Mouse (Mus musculus): Measurements from ENCODE around the gene Zfp574. TPM values are rescaled to one million over a fixed set of nuclear protein-coding genes. Genes with fewer than 3 reads are reported as not detected.

The Zfp574 gene
- polyA plus RNA-seq, 1 experiment from 2014 or later = 38.7 TPM

DNA sequence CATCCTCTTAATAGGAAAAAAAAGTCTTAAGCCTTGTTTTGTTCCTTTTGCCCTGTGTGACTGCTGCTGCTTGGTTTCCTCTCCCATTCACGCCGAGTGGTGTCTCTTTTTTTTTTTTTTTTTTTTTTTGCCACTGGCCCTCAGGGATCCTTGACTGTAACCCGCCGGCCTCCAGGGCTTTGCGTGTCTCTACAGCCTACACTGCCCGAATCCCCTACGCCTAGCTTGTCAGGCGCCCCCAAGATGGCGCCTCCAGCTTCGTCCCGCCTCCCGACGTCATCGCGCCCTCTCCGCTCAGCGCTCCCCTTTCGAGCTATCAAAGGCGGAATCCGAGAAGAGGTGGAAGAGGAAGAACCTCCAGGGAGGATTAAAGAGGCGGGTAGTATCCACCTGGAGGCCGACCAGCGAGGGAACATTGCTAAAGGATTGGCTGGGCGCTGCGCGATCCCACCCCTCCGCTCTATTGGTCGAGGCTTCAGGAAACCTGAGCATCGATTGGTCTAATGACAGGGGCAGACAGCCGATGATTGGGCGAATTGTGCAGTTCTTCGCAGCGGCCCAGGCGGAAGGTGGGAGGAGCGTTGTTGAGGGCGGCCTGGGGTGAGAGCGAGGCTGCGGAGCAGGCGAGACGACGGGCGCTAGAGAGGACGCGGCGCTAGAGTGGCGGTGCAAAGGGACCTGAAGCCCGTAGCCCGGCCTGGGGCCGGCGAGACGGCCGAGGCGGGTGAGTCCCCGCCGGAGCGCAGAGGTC lies 4.5 kb downstream of the Zfp574 start:
- WGBS = under 1% methylated on average over 56 of the region's 56 CpGs

DNA sequence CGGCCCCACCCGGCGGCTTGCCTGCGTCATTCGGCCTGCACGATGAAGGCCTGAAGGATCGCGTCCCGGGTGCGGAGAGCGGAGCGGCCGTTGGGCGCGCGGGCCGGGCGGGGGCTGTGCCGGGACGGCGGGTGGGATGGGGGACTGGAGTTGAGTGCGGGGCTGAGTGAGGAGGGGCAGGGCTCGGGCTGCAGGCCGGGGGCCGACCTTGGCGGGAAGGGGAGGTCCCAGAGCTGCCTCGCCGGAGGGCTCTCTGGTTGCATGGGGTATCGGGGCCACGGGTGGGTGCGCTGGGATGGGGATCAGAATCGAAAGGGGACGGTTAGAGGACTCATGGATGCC lies 5.0 kb downstream of the Zfp574 start:
- peak overlapping the region; percentile 94 for H3K4me3 ChIP-seq
- no peaks in the 10 kb centered on the region for H3K9me3 ChIP-seq
- 2% methylated on average over 33 of the region's 33 CpGs for WGBS
- no peaks in the 10 kb centered on the region for H3K27me3 ChIP-seq (replicated peaks)
- H3K27ac ChIP-seq = peak overlapping the region; percentile 87
- peak; percentile 61; the same call in 1 of the 2 replicates for ATAC-seq (ENCODE audit: low FRiP score, low read depth)
- peak overlapping the region; percentile 63 for H3K4me2 ChIP-seq (replicated peaks)
- peaks cover 45% of the 10 kb centered on the region for H3K4me1 ChIP-seq
- peaks cover 31% of the 10 kb centered on the region for H3K36me3 ChIP-seq
- peak overlapping the region; percentile 94 for H3K9ac ChIP-seq

More for the DNA sequence above, 4.5 kb downstream of the Zfp574 start:
- H3K9me3 ChIP-seq = no peaks in the 10 kb centered on the region
- peak; percentile 95 for ATAC-seq (ENCODE audit: low FRiP score, low read depth)
- peak overlapping the region; percentile 94 for H3K9ac ChIP-seq
- peak overlapping the region; percentile 63 for H3K4me2 ChIP-seq (replicated peaks)
- H3K4me1 ChIP-seq = peaks cover 45% of the 10 kb centered on the region
- H3K27ac ChIP-seq = peak overlapping the region; percentile 87
- peaks cover 25% of the 10 kb centered on the region for H3K36me3 ChIP-seq
- no peaks in the 10 kb centered on the region for H3K27me3 ChIP-seq (replicated peaks)
- peak overlapping the region; percentile 94 for H3K4me3 ChIP-seq

DNA sequence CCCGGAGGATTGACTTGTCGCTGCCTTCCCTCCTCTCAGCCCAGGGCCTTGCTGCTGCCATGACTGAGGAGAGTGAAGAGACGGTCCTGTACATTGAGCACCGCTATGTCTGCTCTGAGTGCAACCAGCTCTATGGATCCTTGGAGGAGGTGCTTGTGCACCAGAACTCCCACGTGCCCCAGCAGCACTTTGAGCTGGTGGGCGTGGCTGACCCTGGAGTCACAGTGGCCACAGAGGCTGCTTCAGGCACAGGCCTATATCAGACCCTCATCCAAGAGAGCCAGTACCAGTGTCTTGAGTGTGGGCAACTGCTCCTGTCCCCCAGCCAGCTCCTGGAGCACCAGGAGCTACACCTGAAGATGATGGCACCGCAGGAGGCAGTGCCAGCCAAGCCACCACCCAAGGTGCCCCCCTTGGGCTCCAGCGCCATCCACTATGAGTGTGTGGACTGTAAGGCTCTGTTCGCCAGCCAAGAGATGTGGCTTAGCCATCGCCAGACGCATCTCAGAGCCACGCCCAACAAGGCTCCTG lies 7.2 kb downstream of the Zfp574 start:
- peaks cover 53% of the 10 kb centered on the region for H3K36me3 ChIP-seq
- WGBS = 83% methylated on average over 12 of the region's 12 CpGs

DNA sequence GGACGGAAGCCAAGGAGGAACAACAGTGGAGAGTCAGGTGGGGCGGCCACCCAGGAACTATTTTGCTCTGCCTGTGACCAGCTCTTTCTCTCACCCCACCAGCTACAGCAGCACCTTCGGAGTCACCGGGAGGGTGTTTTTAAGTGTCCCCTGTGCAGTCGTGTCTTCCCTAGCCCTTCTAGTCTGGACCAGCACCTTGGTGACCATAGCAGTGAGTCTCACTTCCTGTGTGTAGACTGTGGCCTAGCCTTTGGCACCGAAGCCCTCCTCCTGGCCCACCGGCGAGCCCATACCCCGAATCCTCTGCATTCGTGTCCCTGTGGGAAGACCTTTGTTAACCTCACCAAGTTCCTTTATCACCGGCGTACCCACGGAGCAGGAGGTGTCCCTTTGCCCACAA lies 8.1 kb downstream of the Zfp574 start:
- Histone ChIP-seq H3K9ac (no peak overlapping the region), H3K36me3 (peaks cover 55% of the 10 kb centered on the region), H3K4me2 (replicated peaks) (no peak overlapping the region), H3K9me3 (no peaks in the 10 kb centered on the region), H3K4me1 (peaks cover 28% of the 10 kb centered on the region), H3K27ac (no peak overlapping the region), H3K4me3 (no peak overlapping the region), H3K27me3 (replicated peaks) (no peaks in the 10 kb centered on the region)
- no peak for ATAC-seq (ENCODE audit: low FRiP score, low read depth)
- WGBS = 94% methylated on average over 13 of the region's 13 CpGs

More for the DNA sequence above, 7.2 kb downstream of the Zfp574 start:
- Histone ChIP-seq H3K27ac (no peak overlapping the region), H3K9me3 (no peaks in the 10 kb centered on the region), H3K27me3 (replicated peaks) (no peaks in the 10 kb centered on the region), H3K4me2 (replicated peaks) (no peak overlapping the region), H3K4me1 (peaks cover 31% of the 10 kb centered on the region), H3K9ac (no peak overlapping the region), H3K4me3 (no peak overlapping the region)
- ATAC-seq (ENCODE audit: low FRiP score, low read depth) = no peak

DNA sequence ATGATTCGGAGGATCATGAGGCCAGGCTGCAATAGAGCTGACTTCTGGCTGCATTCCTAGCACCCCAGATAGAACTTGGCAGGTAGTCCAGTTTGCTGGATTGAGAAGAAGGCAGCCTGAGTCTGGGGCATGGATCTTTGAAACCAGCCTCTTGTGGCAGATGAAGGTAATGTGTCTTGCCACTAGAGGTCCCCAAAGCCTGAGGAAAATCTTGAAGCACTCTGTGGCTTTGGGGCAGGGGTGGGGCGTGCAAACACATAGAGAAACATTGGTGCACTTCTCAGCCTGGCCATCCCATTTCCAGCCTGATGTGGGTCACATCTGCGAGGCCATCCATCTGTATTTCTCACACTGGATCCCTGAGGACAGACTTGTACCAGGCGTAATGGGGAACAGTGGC lies 10.1 kb downstream of the Zfp574 start:
- 90% methylated on average over 4 of the region's 4 CpGs for WGBS
- ATAC-seq (ENCODE audit: low FRiP score, low read depth) = no peak
- H3K9ac ChIP-seq = no peak overlapping the region

DNA sequence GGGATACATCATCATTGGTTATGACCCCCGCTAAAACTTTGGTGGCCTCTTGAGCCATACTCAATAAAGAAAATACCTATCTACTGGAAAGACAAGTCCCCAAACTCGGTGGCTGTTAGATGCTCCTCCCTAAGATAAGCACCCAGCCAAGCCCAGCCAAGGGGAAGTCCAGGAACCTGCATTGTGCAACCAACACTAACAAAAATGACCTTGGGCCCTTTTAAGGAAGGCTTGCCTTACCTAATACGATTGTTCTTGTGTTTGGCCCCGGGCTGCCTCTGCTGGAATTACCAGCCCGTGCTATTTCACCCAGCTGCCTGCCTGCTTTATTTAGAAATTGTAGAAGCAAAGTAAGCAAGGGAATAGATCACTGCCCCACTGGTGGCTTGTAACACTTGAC lies 12.3 kb downstream of the Zfp574 start:
- ATAC-seq (ENCODE audit: low FRiP score, low read depth) = no peak
- H3K36me3 ChIP-seq = peaks cover 57% of the 10 kb centered on the region
- no peak overlapping the region for H3K4me2 ChIP-seq (replicated peaks)
- no peak overlapping the region for H3K4me3 ChIP-seq
- H3K9ac ChIP-seq = no peak overlapping the region
- H3K4me1 ChIP-seq = peaks cover 15% of the 10 kb centered on the region
- no peaks in the 10 kb centered on the region for H3K9me3 ChIP-seq
- H3K27ac ChIP-seq = no peak overlapping the region
- H3K27me3 ChIP-seq (replicated peaks) = no peaks in the 10 kb centered on the region
- WGBS = 90% methylated on average over 5 of the region's 5 CpGs

More for the DNA sequence above, 10.1 kb downstream of the Zfp574 start:
- Histone ChIP-seq H3K4me3 (no peak overlapping the region), H3K4me1 (peaks cover 23% of the 10 kb centered on the region), H3K9me3 (no peaks in the 10 kb centered on the region), H3K4me2 (replicated peaks) (no peak overlapping the region), H3K27ac (no peak overlapping the region), H3K27me3 (replicated peaks) (no peaks in the 10 kb centered on the region), H3K36me3 (peaks cover 60% of the 10 kb centered on the region)

DNA sequence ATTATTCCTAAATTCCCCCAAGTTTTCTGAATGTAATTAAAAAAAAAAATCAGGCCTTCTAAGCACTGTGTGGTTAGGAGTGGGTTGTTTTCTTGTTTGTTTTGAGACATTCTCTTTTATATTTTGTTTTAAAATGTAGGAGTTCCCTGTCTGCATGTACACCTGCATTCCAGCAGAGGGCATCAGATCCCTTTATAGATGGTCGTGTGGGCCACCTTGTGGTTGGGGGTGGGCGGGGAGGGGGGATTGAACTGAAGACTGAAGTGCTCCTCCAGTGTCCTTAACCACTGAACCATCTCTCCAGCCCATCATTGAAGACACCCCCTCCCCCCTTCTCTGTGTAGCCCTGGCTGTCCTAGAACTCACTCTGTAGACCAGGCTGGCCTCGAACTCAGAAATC lies 14.3 kb downstream of the Zfp574 start:
- no peak for ATAC-seq (ENCODE audit: low FRiP score, low read depth)
- WGBS = 49% methylated on average over 3 of the region's 3 CpGs
- peaks cover 12% of the 10 kb centered on the region for H3K4me1 ChIP-seq
- H3K4me3 ChIP-seq = no peak overlapping the region
- H3K4me2 ChIP-seq (replicated peaks) = no peak overlapping the region
- H3K9me3 ChIP-seq = no peaks in the 10 kb centered on the region
- H3K27ac ChIP-seq = no peak overlapping the region
- no peaks in the 10 kb centered on the region for H3K27me3 ChIP-seq (replicated peaks)
- peaks cover 42% of the 10 kb centered on the region for H3K36me3 ChIP-seq
- H3K9ac ChIP-seq = no peak overlapping the region

DNA sequence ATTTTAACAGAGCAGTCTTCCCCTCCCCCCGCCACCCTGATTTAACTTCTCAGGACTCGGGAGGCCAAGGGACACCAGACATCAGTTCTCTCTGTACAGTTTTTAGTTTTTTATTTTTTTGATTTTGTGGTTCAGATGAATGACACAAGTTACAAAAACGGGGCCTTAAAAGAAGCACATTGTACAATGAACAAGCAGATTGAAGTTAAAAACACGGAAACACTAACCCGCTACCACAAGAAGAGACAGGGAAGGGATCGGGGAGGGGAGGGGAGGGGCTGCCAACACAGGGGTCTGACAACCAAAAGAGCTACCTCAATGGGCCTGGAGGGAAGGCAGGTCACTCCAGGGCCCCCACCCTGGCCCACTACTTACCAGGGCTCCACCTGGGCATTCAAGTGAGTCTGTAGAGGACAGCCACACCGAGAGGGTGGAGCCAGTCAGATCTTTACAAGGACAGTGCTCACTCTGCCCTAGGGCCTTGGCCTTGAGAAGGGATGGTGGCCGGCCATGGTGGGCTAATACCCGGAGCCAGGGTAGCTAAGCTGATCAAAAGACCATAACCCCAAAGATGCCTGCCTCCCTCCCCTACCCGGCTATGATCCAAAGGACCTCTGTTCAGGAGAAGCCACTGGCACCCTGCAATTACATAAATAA lies 15.0 kb downstream of the Zfp574 start:
- Histone ChIP-seq H3K4me2 (replicated peaks) (no peak overlapping the region), H3K27ac (no peak overlapping the region), H3K9me3 (no peaks in the 10 kb centered on the region), H3K4me1 (peaks cover 12% of the 10 kb centered on the region), H3K4me3 (no peak overlapping the region), H3K9ac (no peak overlapping the region), H3K36me3 (peaks cover 40% of the 10 kb centered on the region), H3K27me3 (replicated peaks) (no peaks in the 10 kb centered on the region)
- WGBS = 60% methylated on average over 10 of the region's 10 CpGs
- no peak for ATAC-seq (ENCODE audit: low FRiP score, low read depth)

DNA sequence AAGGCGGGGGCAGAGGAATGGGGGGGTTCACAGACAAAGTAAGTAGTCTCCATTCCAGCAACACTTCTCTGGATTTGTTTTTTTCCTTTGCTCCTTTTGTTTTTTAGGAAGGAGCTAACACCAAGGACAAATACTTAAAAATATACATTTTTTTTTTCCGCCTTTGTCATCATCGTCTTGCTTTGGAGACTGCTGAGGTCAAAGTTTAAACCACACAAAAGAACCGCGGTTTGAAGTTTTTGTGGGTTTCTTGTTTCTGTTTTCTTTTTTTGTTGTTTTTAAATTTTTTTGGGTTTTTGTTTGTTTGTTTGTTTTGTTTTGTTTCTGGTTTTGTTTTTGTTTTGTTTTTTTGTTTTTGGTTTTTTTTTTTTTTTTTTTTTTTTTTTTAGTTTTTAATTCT lies 15.6 kb downstream of the Zfp574 start:
- no peak overlapping the region for H3K27ac ChIP-seq
- H3K4me1 ChIP-seq = peaks cover 12% of the 10 kb centered on the region

DNA sequence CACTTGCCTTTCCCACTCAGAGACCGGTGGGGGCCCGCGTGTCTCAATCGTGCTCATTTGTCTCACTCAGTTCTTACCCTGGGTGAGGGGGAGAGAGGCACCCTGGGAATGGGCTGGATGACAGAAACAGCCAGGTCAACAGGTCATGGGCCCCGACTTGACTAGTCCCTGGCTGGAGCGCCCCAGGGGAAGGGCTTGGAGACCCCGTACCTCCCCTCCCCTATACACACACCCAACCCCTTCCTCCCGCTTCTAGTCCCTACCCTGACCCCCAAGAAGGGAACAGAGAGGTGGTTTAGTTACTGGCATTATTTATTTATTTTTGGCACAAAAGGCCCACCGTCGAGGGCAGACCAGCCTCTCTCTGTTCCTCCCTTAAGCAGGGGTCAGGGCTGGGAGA lies 16.2 kb downstream of the Zfp574 start:
- Histone ChIP-seq H3K9me3 (no peaks in the 10 kb centered on the region), H3K36me3 (peaks cover 35% of the 10 kb centered on the region), H3K27ac (no peak overlapping the region), H3K27me3 (replicated peaks) (no peaks in the 10 kb centered on the region), H3K4me1 (peaks cover 12% of the 10 kb centered on the region), H3K4me3 (no peak overlapping the region), H3K4me2 (replicated peaks) (no peak overlapping the region), H3K9ac (no peak overlapping the region)
- ATAC-seq (ENCODE audit: low FRiP score, low read depth) = no peak
- WGBS = 5% methylated on average over 10 of the region's 10 CpGs

More for the DNA sequence above, 15.6 kb downstream of the Zfp574 start:
- Histone ChIP-seq H3K9me3 (no peaks in the 10 kb centered on the region), H3K9ac (no peak overlapping the region), H3K4me2 (replicated peaks) (no peak overlapping the region), H3K36me3 (peaks cover 40% of the 10 kb centered on the region), H3K27me3 (replicated peaks) (no peaks in the 10 kb centered on the region), H3K4me3 (no peak overlapping the region)
- 51% methylated on average over 5 of the region's 5 CpGs for WGBS
- no peak for ATAC-seq (ENCODE audit: low FRiP score, low read depth)

DNA sequence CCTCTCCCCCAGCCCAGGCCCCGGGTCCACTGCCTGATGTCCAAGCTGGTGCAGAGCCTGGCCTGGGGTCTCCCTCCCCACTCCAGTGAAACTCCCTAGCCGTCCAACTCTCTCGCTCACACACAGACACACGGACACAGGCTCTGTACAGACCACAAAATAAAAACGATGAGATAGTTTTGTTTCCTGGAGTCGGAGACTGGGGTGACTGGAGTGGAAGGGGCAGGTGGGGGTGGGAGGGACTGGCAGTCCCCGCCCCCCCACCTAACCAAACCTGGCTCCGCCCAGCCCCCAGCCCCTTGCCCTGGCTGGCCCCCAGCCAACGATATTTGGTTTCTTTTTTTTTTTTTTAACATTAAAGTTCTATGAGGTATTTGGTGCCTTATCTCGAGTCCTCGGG lies 16.6 kb downstream of the Zfp574 start:
- Histone ChIP-seq H3K9me3 (no peaks in the 10 kb centered on the region), H3K36me3 (peaks cover 30% of the 10 kb centered on the region), H3K9ac (no peak overlapping the region), H3K27ac (no peak overlapping the region), H3K4me1 (peaks cover 12% of the 10 kb centered on the region), H3K27me3 (replicated peaks) (no peaks in the 10 kb centered on the region), H3K4me3 (no peak overlapping the region), H3K4me2 (replicated peaks) (no peak overlapping the region)
- 29% methylated on average over 11 of the region's 11 CpGs for WGBS
- ATAC-seq (ENCODE audit: low FRiP score, low read depth) = no peak

DNA sequence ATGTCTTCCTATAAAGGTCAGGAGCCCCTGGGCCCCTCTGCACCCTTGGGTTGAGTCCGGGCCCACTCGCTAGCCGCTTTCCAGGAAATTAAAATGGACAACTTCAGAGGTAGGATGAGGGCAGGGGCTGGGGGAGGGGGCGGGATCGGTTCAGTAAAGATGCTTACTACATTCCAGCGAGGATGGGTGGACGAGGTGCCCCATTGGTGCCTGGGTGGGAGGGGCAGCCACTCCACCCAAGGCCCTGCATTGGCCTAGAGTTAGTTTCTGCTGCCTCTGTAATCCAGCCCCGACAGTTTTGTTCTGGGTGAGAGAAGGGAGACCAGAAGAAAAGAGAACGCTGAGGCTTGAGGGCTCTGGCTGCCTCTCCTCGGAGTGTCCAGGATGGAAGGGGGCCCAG lies 17.5 kb downstream of the Zfp574 start:
- WGBS = 33% methylated on average over 10 of the region's 10 CpGs
- Histone ChIP-seq H3K27ac (no peak overlapping the region), H3K27me3 (replicated peaks) (no peaks in the 10 kb centered on the region)

More for the DNA sequence above, 17.5 kb downstream of the Zfp574 start:
- no peaks in the 10 kb centered on the region for H3K9me3 ChIP-seq
- no peak overlapping the region for H3K4me2 ChIP-seq (replicated peaks)
- H3K4me1 ChIP-seq = peaks cover 12% of the 10 kb centered on the region
- peaks cover 26% of the 10 kb centered on the region; the same call in 1 of the 2 replicates for H3K36me3 ChIP-seq
- ATAC-seq (ENCODE audit: low FRiP score, low read depth) = no peak
- H3K9ac ChIP-seq = no peak overlapping the region
- H3K4me3 ChIP-seq = no peak overlapping the region

Measured in neural tube, embryonic 12.5 days (tissue).